Mouse (Mus musculus): ENCODE data around the gene 4930505A04Rik. TPM values are rescaled to one million over a fixed set of nuclear protein-coding genes. Genes with fewer than 3 reads are reported as not detected.
"Not testable (repeated sequence)": the region's sequence is repeated elsewhere in the genome, so short reads cannot be mapped to it uniquely, and the experiment has no call there.

Gene 4930505A04Rik
- polyA plus RNA-seq, 1 experiment from 2014 or later, result 0.51 TPM

GRCm38 (mm10) chr11:30444192-30444905 is 27.3 kb downstream of the 4930505A04Rik start:
- not testable (repeated sequence) for ATAC-seq (ENCODE audit: low FRiP score); H3K9me3 ChIP-seq
- 91% methylated on average over 12 of the region's 12 CpGs for WGBS

GRCm38 (mm10) chr11:30443746-30444145 is 27.9 kb downstream of the 4930505A04Rik start:
- ATAC-seq (ENCODE audit: low FRiP score), result no peak
- no peaks in the 10 kb centered on the region for H3K36me3 ChIP-seq
- WGBS, result 91% methylated on average over 8 of the region's 8 CpGs
- no peaks in the 10 kb centered on the region for H3K4me1 ChIP-seq (replicated peaks)
- no peaks in the 10 kb centered on the region for H3K9me3 ChIP-seq
- no peak overlapping the region for H3K9ac ChIP-seq
- H3K27ac ChIP-seq, result no peak overlapping the region
- no peak overlapping the region for H3K4me2 ChIP-seq
- H3K4me3 ChIP-seq, result no peak overlapping the region
- no peaks in the 10 kb centered on the region for H3K27me3 ChIP-seq

More at GRCm38 (mm10) chr11:30444192-30444905, 27.3 kb downstream of the 4930505A04Rik start:
- not testable (repeated sequence) for H3K4me2 ChIP-seq; H3K27me3 ChIP-seq; H3K4me3 ChIP-seq; H3K9ac ChIP-seq; H3K36me3 ChIP-seq; H3K27ac ChIP-seq; H3K4me1 ChIP-seq (replicated peaks)

GRCm38 (mm10) chr11:30433256-30433950 is 38.2 kb downstream of the 4930505A04Rik start:
- Histone ChIP-seq H3K27me3 (no peaks in the 10 kb centered on the region), H3K27ac (no peak overlapping the region), H3K9ac (no peak overlapping the region), H3K4me3 (no peak overlapping the region), H3K36me3 (no peaks in the 10 kb centered on the region), H3K4me1 (replicated peaks) (no peaks in the 10 kb centered on the region), H3K9me3 (no peaks in the 10 kb centered on the region), H3K4me2 (no peak overlapping the region)
- ATAC-seq (ENCODE audit: low FRiP score), result no peak
- 85% methylated on average over 2 of the region's 2 CpGs for WGBS

- H3K4me2 ChIP-seq, result no peak overlapping the region
- H3K27ac ChIP-seq, result no peak overlapping the region
- 49% methylated on average over 2 of the region's 2 CpGs for WGBS
- no peaks in the 10 kb centered on the region for H3K27me3 ChIP-seq
- no peak for ATAC-seq (ENCODE audit: low FRiP score)
- H3K9ac ChIP-seq, result no peak overlapping the region
- H3K36me3 ChIP-seq, result no peaks in the 10 kb centered on the region
- no peaks in the 10 kb centered on the region for H3K4me1 ChIP-seq (replicated peaks)
- H3K4me3 ChIP-seq, result no peak overlapping the region
- no peaks in the 10 kb centered on the region for H3K9me3 ChIP-seq
These were observed 66.0 kb downstream of the 4930505A04Rik start for GRCm38 (mm10) chr11:30405581-30405980.

- Histone ChIP-seq H3K9ac (no peak overlapping the region), H3K36me3 (no peaks in the 10 kb centered on the region), H3K4me1 (replicated peaks) (no peaks in the 10 kb centered on the region), H3K27me3 (no peaks in the 10 kb centered on the region), H3K4me3 (no peak overlapping the region), H3K4me2 (no peak overlapping the region), H3K9me3 (no peaks in the 10 kb centered on the region), H3K27ac (peak overlapping the region; percentile 44; the same call in 1 of the 2 replicates)
- WGBS, result 59% methylated on average over 4 of the region's 4 CpGs
- no peak for ATAC-seq (ENCODE audit: low FRiP score)
These were observed 66.9 kb downstream of the 4930505A04Rik start for GRCm38 (mm10) chr11:30404619-30405200.

- Histone ChIP-seq H3K36me3 (no peaks in the 10 kb centered on the region), H3K4me2 (no peak overlapping the region), H3K4me3 (no peak overlapping the region), H3K9ac (no peak overlapping the region), H3K27ac (no peak overlapping the region), H3K9me3 (no peaks in the 10 kb centered on the region), H3K4me1 (replicated peaks) (no peaks in the 10 kb centered on the region), H3K27me3 (no peaks in the 10 kb centered on the region)
- no peak for ATAC-seq (ENCODE audit: low FRiP score)
These were observed 77.3 kb downstream of the 4930505A04Rik start for GRCm38 (mm10) chr11:30394351-30394750.

GRCm38 (mm10) chr11:30383076-30383475 is 88.6 kb downstream of the 4930505A04Rik start:
- no peak overlapping the region for H3K9ac ChIP-seq
- H3K4me2 ChIP-seq, result no peak overlapping the region
- ATAC-seq (ENCODE audit: low FRiP score), result no peak
- H3K9me3 ChIP-seq, result no peaks in the 10 kb centered on the region
- no peak overlapping the region for H3K4me3 ChIP-seq
- H3K27ac ChIP-seq, result no peak overlapping the region
- H3K4me1 ChIP-seq (replicated peaks), result no peaks in the 10 kb centered on the region
- H3K27me3 ChIP-seq, result no peaks in the 10 kb centered on the region
- H3K36me3 ChIP-seq, result no peaks in the 10 kb centered on the region

Other genes starting within 250 kb of the 4930505A04Rik start
- 154 and 156 TPM in 2 replicates for gene Sptbn1, start 203.7 kb downstream of the 4930505A04Rik start, polyA plus RNA-seq (2015; fragmentation: Nextera tagmentation; extraction: Ambion mirVana)
- gene Acyp2, start 177.8 kb upstream of the 4930505A04Rik start, polyA plus RNA-seq (2015; fragmentation: Nextera tagmentation; extraction: Ambion mirVana), result 21.4 and 21.9 TPM in 2 replicates

All from hindbrain, embryonic 13.5 days (tissue).